Mouse (Mus musculus) retina, adult 2 months (tissue): ENCODE data around the gene Emc8.
A peak's percentile ranks its signal among the peaks of the same experiment; 100 is the strongest.
"Not testable (repeated sequence)": the region's sequence is repeated elsewhere in the genome, so short reads cannot be mapped to it uniquely, and the experiment has no call there.

ENCODE experiments used
- DNase-seq: peaks from one replicate; pipeline ENCODE4 v3.0.0-alpha.2; 2012; ENCODE audit warnings: low read depth, low spot score

The Emc8 gene

DNA sequence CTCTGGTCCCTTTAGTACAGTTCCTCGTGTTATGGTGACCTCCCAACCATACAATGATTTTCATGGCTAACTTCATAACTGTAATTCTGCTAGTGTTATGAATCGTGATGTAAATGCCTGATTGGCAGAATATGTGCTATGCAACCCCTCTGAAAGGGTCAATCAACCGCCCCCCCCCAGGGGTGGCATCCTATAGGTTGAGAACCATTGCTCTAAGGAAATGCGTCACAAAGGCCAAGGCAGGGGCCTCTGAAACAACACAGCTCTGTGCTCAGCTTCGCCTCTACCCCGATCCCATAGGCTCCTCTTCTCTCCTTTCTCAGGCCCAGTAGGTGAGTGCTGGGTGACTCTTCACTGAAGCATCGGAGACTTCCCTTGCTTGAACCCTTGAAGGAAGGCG, 17.2 kb upstream of the Emc8 start:
- no peak for DNase-seq

DNA sequence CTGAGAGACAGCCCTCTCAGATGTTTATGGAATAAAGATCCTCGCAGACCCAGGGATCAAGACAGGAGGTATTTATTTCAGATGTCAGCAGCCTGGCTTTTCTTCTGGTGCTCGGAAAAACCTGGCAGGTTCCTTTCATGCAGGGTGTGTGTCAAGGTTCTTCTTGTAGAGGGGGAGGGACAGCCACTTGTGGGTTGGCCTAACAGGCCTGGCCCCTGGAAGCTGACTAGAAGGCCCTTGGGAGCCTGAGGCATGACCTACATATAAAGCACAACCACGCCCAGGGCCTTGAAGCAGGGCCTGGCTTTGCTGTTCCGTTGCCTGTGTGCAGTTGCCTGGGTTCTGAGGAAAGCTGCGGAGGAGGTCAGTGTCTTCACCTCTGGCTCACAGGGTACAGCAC, 16.7 kb upstream of the Emc8 start:
- DNase-seq, result no peak

DNA sequence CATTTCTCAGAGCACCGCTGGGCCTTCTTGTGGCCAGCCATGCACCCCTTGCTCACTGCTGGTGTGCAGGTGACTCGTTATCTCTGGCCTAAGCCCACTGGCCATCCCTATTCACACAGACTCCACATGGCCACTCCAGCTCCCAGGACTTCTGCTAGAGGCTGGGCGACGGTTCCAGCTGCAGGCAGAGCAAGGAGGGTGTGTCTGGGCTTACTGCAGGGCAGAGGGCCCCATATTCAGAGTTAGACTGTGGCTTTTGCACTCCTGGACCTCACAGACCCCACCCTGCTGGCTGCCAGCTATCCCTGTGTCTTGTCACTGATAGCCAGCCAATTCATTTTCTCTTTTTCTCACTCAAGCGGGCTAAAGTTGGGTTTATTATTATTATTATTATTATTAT, 15.7 kb upstream of the Emc8 start:
- DNase-seq, result no peak

DNA sequence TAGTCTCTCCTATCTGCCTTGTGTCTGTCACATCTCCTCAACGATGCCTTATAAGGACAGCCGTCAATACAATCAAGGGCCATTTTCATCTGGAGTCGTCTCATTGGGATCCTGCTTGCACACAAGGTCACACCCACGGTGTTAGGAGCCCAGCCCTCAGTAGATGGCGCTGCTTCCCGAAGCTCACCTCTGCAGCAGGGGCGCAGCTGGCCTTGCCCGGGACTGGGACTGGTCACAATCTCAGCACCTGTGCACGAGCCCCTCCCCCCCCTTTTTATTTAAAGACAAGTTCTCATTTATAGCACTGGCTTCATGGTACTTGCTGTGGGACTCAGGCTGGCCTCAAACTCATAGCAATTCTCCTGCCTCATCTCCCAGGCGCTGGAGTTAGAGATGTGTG, 15.2 kb upstream of the Emc8 start:
- DNase-seq, result peak; percentile 8

DNA sequence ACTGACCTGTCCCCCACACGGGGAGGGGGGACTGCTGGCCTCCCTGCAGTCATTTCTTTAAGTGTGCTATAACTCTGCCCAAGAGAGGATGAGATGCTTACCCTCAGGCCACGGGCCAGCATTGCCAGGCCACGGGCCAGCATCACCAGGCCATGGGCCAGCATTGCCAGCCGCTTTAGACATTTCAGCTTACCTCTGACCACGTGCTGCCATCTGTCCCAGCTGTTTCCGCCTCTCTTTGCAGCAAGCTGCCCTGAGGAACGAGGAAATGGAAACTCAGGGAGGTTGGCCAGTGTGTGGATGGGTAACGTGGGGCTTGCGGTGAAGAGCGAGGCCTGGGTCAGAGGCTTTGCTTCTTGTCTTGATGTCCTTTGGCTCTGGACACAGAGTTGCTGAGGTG, 12.7 kb upstream of the Emc8 start:
- no peak for DNase-seq

DNA sequence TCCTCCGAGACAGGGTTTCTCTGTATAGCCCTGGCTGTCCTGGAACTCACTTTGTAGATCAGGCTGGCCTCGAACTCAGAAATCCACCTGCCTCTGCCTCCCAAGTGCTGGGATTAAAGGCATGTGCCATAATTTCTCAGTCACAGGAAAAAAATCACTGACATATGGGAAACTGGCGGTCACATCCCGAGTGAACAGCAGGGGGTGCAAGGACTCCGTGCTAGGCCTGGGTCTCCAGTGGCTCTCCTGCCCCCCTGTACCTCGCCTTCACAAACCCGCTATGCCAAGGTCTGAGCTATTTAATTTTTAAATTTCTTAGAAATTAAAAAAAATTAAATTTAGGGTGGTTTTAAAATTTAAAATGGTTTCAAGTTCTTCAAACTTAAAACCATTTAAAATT, 12.0 kb upstream of the Emc8 start:
- DNase-seq, result not testable (repeated sequence)

DNA sequence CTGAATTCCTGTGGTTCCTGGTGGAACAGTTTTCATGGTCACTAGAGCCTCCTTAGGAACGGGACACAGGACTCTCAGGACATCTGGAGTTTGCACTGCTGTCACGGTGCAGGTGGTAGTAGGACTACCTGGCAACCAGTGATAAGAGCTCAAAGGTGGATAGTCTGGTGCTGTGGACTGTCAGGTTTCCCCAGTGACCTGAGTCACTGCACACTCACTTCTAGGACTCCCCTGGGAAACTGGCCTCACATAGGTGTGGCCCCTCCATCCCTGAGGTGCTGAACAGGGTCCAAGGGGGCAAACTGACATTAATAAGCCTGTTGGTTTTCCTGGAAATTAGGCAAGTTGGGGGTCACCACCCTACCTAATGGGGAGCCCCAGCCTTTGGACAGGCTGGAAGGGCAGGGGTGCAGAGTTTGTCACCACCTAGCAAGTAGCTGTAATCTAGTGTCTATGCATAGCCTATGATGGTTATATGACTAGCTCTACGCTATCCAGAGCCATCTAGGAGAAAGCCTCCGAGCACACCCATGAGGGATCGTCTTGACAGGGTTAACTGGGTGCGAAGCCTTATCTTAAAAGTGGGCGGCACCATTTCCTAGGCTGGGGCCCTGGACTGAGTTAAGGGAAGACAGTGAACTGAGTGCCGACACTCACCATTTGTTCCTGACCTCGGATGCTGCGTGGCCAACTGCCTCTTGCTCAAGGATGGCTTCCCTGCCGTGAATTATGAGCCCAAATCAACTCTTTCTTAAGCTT, 11.4 kb upstream of the Emc8 start:
- no peak for DNase-seq

DNA sequence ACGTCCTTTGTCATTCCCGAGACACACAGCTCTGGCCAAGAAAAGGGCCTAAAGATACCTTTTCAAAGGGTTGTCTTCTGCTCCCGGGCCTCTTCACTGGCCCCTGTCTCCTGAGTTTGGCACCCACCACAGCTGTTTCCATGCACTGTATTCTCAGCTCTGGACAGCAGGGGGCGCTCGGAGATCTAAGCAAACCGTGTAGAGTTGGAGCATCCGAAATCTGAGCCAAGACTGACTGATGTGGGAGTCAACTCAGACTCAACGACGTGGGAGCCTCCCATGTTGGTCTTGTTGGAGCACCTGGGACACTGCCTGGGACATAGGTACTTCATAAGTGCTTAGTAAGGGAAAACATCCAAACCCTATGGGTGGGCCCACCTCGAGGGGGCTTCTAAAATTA, 10.1 kb upstream of the Emc8 start:
- DNase-seq, result peak; percentile 36

DNA sequence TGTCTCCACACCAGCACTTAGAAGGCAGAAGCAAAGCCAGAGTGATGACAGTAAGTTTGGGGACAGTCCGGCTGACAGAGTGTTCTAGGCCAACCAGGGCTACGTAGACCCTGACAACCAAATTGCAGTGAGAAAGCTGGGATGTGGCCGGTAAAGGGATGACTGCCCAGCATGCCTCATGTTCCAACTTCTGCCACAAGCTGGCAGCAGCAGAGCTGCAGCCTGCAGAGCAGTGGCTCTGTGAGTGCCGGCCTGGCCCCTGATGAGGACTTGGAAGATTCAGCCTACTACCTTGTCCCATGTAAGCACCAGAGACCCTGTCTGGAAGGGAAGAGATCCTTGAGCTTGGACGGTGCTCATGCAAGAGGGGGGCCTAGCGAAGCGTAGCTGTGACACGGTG, 7.3 kb upstream of the Emc8 start:
- DNase-seq, result no peak

DNA sequence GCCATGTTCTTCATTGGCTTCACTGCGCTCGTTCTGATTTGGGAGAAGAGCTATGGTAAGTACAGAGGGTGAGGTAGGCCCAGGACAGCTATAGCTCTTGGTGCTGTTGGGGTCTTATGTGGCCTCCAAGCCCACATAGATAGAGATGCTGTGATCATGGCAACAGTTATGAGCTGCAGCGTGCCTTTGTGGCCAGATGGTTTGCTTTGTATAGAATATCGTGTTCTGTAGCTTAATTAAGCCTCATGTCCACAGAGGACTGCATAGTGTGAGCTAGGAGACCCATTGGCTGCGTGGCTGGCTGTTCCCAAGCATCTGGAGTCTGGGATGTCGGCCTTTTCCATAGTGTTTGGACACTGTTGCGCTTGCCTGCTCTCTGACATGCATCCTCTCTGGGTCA, 4.9 kb upstream of the Emc8 start:
- no peak for DNase-seq

DNA sequence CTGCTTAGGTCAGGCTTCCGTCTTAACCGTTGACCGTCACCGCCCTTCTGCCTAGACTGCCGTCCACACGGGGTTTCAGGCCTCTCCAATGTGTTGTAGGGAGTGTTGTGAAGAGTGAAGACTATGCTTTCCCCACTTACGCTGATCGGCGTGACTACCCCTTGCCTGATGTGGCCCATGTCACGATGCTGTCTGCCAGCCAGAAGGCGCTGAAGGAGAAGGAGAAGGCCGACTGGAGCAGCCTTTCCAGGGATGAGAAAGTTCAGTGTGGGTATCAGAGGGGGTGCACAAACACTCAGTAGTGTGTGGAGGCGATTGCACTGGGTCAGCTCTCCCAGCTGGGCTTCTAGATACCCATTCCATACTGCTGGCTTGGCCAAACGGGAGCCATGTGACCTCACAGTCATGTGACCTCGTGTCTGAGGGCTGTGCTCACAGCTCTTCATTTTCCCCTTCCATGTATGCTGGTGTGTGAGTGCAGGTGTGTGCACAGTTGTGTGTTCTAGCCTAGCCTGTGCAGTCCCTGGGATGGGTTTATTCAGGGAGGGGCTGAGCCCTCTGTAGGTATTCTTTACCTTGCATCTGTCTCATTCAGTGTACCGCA, 4.4 kb upstream of the Emc8 start:
- DNase-seq, result no peak

DNA sequence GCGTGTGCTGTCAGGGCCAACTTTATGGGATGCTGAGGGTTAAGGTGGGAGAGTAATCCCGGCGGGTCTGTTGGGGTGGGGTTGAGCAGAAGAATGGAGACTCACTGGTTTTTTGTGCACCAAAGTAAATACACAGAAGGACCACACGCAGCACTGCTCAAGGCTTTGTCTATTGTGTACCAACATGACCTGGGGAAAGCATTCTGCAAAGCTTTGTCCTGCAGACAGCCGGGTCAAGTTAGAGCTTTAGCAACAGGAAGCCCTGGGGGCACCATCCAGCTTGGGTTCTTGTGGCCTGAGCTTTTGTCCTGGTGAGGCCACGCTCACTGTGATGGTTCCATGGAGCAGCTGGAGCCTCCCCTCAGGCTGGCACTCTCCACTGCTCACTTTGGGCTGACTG, 3.4 kb upstream of the Emc8 start:
- DNase-seq, result no peak

DNA sequence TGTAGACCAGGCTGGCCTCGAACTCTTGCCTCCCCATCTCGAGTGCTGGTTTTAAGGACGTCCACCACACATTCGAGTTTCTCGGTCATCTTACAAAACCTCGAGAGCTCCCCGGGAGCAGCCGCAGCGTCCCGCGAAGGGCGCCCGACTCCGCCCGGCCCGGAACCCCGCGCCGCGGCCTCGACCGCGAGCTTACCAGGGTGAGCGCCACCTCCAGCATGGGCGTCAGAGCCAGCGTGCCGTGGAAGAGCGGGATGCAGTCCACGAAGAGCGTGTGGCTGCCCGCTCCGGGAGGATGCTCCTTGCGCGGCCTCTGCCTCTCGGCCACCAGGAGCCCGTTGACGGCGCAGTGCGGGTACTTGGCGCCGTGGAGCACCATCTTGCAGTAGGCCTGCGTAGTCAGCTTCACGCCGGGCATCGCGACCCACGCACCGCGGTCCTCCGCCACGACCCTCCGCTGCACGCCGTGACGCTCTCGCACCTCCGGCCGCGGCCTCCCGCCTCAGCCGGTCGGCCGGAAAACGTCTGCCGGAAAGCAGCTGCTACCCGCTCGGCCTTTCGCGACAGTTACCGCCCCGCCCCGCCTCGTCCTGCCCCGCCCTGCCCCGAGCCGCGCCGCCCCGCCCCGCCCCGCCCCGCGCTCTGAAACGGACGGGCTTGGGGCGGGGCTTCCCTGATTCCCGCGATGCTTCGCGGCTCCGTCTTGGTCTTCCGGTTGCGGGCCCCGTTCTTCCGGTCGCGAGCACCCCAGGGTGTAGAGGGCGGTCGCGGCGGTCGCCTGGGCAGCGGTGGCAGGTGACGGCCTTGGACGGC, 606 bp downstream of the Emc8 start, which contains the start of the genes Gm27021 and Cox4i1:
Gm27021 (minus strand) TSS at position 519 of the 813 bp plus-strand sequence.
Cox4i1 (plus strand) TSS at position 662 of the 813 bp plus-strand sequence.
- DNase-seq, result peak; percentile 83

DNA sequence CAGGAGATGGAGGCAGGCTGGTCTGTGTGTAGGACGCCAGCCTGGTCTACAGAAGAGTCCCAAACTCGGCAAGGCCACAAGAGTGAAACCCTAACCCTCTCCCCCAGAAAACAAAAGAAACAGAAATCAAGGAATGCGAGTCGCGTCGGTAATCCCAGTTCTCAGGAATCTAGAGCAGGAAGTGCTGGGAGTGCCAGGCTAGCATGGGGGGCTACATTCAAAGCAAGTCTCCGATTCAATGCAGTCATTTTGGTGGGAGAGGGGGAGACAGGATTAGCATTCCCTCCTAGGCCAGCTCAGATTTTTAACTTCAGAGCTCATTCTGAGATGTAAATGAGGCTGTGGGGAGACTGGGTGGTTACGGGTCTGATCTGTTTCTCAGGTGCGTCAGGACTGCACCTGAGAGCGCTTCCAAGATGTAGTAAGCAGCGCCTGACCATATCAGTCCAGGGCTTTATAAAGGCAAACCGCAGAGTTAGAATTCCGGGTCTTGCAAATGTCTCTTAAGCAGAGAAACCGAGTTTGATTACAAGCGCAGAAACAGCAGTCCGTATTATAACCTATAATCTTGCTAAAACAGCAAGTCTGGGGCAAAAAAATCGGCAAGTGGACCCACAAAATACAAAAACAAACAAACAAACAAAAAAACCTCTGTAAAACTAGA, 1.4 kb downstream of the Emc8 start:
- no peak for DNase-seq

DNA sequence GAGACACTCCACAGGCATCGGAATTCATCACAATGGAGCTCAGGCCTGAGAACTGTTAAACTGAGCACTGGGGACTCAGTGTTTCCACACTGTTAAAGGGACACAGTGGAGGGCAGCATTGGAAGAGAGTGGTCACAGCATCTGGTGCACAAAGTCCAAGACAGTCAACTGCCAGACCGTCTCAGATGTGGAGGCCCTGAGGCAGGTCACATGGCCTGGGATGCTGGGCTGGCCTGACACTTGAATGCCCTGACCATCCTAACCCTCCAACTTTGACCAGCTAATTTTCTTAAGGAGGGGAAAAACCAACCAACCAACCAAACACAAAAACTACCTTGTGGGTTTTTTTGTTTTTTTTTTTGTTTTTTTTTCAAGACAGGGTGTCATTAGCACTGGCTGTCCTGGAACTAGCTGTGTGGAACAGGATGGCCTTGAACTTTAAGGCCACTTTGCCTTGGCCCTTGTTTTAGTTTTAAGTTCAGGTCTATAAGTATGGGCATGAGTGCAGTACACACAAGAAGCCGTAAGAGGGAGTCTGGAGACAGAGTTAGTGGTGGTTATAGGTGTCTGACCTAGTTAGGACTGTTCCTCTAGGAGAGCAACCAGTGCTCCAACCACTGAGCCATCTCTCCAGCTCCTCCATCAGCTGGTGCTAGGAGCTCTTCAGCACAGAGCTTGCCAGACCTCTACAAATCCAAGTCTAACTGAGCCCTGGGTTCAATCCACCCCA, 2.5 kb downstream of the Emc8 start:
- no peak for DNase-seq

DNA sequence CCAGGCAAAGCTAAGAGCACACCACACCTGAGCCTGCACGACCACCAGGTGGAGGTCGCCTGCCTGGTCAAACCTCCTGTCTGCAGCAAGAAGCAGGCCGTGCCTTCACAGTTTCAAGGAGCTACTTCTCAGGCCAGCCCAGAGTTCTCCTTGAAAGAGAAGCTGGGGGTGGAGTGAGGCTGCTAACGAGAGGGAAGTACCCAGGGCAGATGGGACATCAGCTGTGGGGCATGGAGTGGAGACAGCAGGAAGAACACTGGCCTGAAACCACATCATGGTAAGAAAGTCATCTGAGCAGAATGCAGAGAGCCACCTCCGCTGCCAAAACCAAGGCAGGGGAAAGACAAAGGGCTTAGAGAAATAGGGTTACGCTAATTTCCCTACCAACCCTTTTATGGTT, 3.8 kb downstream of the Emc8 start:
- DNase-seq, result no peak

DNA sequence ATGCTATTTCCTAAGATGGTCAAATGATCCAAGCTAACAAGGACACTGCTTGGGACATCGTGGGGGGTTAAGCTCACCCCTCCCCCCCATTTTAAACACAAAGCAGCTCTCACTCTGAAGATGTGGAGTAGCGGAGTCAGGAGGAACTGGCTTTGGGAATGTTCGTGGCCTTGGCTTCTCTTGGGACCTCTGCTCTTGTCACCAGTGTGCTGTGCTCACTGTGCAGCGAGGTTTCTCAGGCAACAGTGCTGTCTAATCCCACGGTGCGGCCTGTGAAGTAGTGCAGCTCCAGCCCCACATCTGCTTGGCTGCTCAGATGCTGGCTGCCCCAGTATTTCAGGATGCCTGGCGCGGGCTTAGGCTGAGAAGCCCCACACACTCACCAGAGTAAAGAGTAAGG, 11.0 kb downstream of the Emc8 start:
- no peak for DNase-seq

DNA sequence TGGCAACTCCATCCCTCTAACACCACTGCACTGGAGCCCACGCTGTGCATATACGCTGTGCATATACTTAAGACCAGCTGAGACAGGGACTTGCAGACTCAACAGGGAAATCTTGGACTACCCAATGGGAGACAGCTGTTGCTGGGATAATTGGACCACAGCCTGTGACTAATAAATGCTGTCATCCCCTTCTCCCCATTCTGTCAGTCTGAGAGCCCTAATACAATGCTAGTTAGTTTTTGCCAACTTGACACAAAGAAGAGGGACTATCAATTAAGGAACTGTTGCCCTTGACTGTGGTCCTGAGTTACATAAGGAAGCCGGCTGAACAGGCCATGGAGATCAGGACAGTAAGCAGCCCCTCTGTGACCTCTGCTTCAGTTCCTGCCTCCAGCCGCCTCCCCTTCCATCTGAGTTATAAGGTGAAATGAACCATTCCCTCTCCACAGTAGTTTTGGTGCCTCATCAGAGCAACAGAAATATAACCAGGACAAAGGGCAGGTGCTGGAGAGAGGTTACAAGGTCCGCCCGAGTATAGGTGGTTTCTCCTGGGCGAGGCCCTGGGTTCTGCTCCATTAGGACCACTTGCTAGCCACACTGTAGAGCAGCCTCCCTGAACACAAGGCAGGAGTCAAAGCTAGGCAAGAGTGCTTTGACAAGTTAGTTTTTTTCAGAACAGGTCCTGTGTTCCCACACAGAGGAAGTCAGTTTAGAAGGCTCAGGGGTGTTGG, 11.9 kb downstream of the Emc8 start:
- DNase-seq, result no peak

DNA sequence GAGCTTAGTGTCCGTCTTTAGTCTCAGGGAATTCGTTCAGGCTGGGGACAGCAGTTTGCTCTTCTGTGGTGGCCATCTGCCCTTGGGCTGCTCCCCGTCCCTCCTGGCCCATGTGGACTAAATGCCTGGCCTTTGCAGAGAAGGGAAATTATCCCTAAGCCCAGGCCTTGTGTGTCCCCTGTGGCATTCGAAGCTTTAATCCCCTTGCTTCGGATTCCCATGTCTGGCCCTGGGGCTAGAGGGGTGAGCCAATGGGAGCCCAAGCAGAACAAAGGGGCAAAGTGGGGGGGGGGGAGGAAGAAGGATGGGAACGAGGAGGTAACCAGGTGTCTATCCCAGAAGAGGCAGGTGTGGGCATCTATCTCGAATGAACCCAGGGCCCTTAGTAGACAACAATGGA, 20.8 kb downstream of the Emc8 start, which contains the start of gene 1190005I06Rik:
1190005I06Rik (minus strand) TSS at position 101 of the 400 bp plus-strand sequence.
- no peak for DNase-seq

DNA sequence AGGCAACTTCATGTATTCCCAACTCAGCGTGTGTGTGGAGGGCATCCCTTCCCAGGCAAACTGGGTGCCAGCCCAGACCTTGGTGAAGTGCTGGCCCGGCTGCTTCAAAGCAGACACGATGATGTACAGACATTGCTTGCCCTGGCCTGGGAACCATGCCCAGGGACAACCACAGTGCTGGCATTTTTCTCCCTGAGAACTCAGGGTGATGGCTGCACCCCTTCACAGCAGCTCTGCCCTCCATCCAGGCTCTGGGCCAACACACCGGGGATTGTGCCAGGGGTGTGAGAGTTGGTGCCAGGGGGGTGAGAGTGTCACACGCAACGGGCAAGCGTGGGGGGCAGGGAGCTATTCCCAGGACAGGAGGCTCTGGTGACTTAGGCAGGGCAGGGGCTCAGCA, 23.7 kb downstream of the Emc8 start:
- no peak for DNase-seq
